Mouse (Mus musculus) Patski (cell line): Measurements from ENCODE around the gene Atp8b2. TPM values are rescaled to one million over a fixed set of nuclear protein-coding genes. Genes with fewer than 3 reads are reported as not detected.
A peak's percentile ranks its signal among the peaks of the same experiment; 100 is the strongest.

Experiments
- ATAC-seq: fragments of 100-300 bp; one replicate; pipeline ENCODE4 v1.8.0; 2021
- CTCF ChIA-PET: fragments of 350-600 bp; sonication (Branson Sonifier 250); formaldehyde crosslinking; loops from one replicate; lab custom pipeline; 2022; ENCODE audit warnings: inconsistent platforms; lab: Charles Lee
- POLR2A ChIA-PET: fragments of 350-600 bp; sonication (Branson Sonifier 250); formaldehyde crosslinking; loops from one replicate; lab custom pipeline; 2022; ENCODE audit warnings: antibody characterized with exemption, inconsistent platforms; lab: Charles Lee
- DNase-seq: peaks from one replicate; pipeline ENCODE4 v3.0.0-alpha.2; 2011; ENCODE audit warnings: low read depth, low spot score
- H3K27me3 ChIP-seq: fragments of 371-371 bp; one replicate; pipeline ENCODE4 v1.5.1; 2021
- CTCF ChIP-seq: fragments of 100-300 bp; IDR thresholded peaks from one replicate; pipeline ENCODE4 v1.5.1; 2021
- in situ Hi-C: fragments of 300-500 bp; cut with MboI; formaldehyde crosslinking; loops from 3 replicates; pipeline ENCODE4 v1.11.1; 2018; ENCODE audit warnings: low pct_unique_long_range_greater_than_20kb, mixed read lengths
- polyA plus RNA-seq: library from polyadenylated mRNA; unstranded; gene quantifications from one replicate; pipeline ENCODE4 v1.2.3, GENCODE M21; 2021

Gene Atp8b2
- polyA plus RNA-seq, 1 experiment from 2014 or later = 52.0 TPM

DNA sequence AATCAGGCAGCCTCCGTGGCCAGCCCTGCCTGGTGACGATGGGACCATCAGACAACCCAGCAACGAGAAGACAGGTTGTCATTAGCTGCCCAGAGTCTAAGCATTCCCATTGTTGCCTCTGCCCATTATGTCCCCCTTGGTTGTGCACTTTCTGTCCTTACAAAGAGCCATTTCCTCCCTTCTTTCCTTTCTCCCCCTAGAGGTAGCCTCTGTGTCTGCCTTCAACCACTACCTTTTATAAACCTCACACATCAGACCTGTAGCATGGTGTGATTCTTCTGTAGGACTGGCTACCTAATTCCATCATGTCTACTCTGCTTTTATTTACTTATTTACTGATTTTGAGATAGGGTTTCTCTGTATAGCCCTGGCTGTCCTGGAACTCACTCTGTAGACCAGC, 23.9 kb upstream of the Atp8b2 start:
- ATAC-seq = no peak
- H3K27me3 ChIP-seq = no peaks in the 10 kb centered on the region
- no peak for TF ChIP-seq CTCF
- CTCF ChIA-PET = no interaction called here
- no peak for DNase-seq
- in situ Hi-C loops = no loop called here
- POLR2A ChIA-PET = no interaction called here

DNA sequence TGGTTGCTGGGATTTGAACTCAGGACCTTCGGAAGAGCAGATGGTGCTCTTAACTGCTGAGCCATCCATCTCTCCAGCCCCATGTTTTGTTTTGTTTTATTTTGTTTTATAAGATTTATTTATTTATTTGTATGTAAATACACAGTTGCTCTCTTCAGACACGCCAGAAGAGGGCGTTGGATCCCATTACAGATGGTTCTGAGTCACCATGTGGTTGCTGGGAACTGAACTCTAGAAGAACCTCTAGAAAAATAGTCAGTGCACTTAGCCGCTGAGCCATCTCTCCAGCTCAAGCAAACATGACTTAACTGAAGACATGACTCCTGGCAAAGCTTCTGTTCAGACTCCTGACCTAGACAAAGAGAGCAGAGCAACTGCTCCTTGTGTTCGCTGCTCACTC, 19.1 kb upstream of the Atp8b2 start:
- ChIA-PET CTCF (interaction anchor here (1.0 to 2.5 kb wide), 3 partner anchors 18 to 95 kb away, joined by 3 to 9 read pairs (median 3); no protein-coding TSS in a partner anchor), POLR2A (no interaction called here)
- ATAC-seq = no peak
- no peak for DNase-seq
- in situ Hi-C loops = no loop called here
- peak; percentile 30 for TF ChIP-seq CTCF
- peaks cover 2% of the 10 kb centered on the region for H3K27me3 ChIP-seq

DNA sequence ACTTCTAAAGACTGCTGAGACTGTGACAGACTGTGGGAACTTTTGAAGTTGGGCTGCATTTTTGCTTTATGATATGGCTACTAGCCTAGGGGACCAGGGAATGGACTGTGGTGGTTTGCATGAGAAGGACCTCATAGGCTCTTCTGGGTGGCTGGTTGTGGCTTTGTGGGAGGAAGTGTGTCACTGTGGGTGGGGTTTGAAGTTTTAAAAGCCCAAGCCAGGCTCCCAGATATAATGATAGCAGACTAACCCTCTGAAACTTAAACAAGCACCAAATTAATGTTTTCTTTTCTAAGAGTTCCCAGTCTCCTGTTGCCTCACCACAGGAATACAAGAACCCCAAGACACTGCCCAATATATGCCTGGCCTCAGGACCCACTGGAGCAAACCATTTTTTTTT, 13.6 kb upstream of the Atp8b2 start:
- in situ Hi-C loops = no loop called here
- ATAC-seq = no peak
- POLR2A ChIA-PET = no interaction called here
- peaks cover 2% of the 10 kb centered on the region for H3K27me3 ChIP-seq
- TF ChIP-seq CTCF = no peak
- CTCF ChIA-PET = no interaction called here
- no peak for DNase-seq

DNA sequence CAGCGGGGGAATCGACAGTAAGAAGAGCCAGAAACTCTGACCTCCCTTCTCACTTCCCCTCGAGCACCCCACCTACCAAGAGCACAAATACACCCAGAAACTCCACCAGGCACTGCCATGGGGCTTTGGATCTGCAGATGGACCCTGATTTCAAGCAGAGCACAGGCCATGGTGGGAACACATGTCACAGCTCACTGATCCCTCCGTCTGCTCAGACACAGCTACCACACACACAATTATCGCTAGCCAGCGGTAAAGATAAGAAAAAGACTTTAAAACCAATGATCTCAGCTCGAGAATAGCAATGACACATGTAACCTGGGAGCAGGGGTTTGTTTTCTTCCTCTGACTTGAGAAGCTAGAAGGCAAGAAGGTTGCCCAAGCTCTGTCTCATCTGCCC, 5.2 kb upstream of the Atp8b2 start:
- no peak for TF ChIP-seq CTCF
- ATAC-seq (no peak), DNase-seq (no peak)
- no peaks in the 10 kb centered on the region for H3K27me3 ChIP-seq
- POLR2A ChIA-PET = no interaction called here
- in situ Hi-C loops = no loop called here
- CTCF ChIA-PET = interaction anchor here (1.0 to 1.4 kb wide), 4 partner anchors 10 to 110 kb away, joined by 4 to 7 read pairs (median 4); no protein-coding TSS in a partner anchor

DNA sequence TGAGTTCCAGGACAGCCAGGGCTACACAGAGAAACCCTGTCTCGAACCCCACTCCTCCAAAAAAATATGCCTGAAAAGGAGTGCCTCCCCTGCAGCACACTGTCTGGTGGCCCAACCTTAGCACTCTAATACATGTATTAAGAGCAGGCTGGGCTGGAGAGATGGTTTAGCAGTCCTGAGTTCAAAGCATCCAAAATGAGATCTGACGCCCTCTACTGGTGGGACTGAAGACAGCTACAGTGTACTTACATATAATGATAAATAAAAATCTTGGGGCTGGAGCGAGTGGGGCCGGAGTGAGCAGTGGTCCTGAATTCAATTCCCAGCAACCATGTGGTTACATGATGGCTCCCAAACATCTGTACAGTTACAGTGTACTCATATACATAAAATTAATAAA, 3.6 kb upstream of the Atp8b2 start:
- ChIA-PET POLR2A (no interaction called here), CTCF (interaction anchor here (0.9 to 1.3 kb wide), 2 partner anchors 17 to 112 kb away, joined by 3 read pairs; no protein-coding TSS in a partner anchor)
- ATAC-seq (no peak), DNase-seq (no peak)
- TF ChIP-seq CTCF = no peak
- H3K27me3 ChIP-seq = no peaks in the 10 kb centered on the region
- in situ Hi-C loops = no loop called here

DNA sequence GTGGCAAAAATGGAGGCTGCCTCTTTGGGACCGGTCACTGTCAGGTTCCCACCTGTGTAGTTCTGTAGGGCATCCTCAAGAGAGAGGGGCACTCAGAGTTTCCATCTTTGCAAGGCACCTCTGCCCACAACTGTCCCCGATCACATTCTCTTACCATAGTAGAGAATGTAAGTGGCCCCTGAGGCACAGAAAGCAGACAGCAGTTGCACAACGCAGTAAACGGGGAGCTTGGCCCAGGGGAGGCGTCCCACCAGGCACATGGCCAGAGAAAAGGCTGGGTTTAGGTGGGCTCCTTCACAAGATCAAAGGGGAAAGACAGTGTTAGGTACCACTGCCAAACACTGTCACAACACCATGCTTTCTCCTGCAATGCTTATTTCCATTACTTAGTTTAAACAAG, 2.7 kb upstream of the Atp8b2 start:
- ChIA-PET POLR2A (no interaction called here), CTCF (interaction anchor here (0.8 to 3.5 kb wide), 4 partner anchors 10 to 181 kb away, joined by 3 to 44 read pairs (median 9); no protein-coding TSS in a partner anchor)
- no peak for ATAC-seq
- H3K27me3 ChIP-seq = no peaks in the 10 kb centered on the region
- in situ Hi-C loops = no loop called here
- TF ChIP-seq CTCF = no peak
- DNase-seq = no peak

DNA sequence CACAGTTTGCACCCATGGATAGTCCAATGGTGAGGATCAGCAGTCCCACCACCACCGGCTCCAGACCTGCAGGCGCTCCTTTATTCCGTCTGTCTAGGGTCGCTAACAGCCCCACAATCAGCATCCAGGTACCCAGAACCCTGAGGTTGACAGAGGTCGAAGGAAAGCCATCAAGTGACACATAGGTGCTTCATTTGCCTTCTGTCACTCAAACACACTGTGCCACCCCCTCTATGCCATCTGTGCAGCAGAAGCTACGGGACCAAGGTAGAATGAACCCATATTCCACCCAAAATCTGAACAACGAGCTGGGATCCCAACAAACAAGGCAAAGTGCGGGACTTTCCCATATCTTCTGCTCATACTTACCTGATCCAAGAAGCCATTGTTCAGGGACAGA, 2.2 kb upstream of the Atp8b2 start:
- POLR2A ChIA-PET = interaction anchor here (0.6 kb wide), 1 partner anchor 45 kb away, joined by 3 read pairs; no protein-coding TSS in a partner anchor
- H3K27me3 ChIP-seq = no peaks in the 10 kb centered on the region
- ATAC-seq = no peak
- in situ Hi-C loops = no loop called here
- CTCF ChIA-PET = interaction anchor here (0.8 to 3.5 kb wide), 4 partner anchors 10 to 180 kb away, joined by 3 to 44 read pairs (median 9); no protein-coding TSS in a partner anchor
- no peak for TF ChIP-seq CTCF
- no peak for DNase-seq

DNA sequence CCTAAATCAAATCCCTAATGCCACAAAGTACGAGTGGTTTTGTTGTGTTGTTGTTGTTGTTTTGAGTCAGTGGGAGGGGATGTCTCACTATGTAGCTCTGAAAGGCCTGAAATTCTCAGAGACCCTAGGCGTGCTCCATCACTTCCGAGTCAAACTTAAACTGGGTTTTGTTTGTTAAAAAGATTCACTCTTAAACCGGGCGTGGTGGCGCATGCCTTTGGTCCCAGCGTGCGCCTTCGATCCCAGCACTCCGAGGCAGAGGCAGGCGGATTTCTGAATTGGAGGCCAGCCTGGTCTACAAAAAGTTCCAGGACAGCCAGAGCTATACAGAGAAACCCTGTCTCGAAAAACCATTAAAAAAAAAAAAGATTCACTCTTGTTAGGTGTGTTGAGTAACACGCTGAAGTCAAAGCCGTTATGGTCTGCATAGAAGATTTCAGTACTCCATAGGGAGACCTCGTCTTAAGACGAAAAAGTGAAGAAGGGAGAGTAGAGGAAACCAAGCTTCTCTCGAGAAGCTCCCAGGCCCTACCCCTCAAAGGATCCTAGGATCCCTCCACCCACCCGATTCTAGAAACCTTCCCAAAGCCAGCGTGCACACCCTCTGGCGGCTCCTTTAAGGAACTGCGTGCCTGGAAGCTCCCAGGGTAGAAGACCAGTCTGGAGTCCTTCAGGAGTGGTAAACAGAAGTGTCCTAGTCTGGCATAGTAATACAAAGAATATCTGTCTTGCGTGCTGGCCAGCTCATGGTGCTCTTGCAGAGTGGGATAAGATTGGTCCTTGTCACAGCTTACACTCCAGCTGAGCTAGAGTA, 825 bp upstream of the Atp8b2 start:
- CTCF ChIA-PET = interaction anchor here (0.8 to 3.5 kb wide), 15 partner anchors 9 to 179 kb away, joined by 3 to 44 read pairs (median 4); no protein-coding TSS in a partner anchor
- no peak for TF ChIP-seq CTCF
- POLR2A ChIA-PET = interaction anchor here (0.7 to 2.9 kb wide), 9 partner anchors 11 to 113 kb away, joined by 3 to 13 read pairs (median 3); partner anchors contain the start of gene Hax1
- ATAC-seq (peak; percentile 45), DNase-seq (no peak)
- no peaks in the 10 kb centered on the region for H3K27me3 ChIP-seq
- in situ Hi-C loops = no loop called here

DNA sequence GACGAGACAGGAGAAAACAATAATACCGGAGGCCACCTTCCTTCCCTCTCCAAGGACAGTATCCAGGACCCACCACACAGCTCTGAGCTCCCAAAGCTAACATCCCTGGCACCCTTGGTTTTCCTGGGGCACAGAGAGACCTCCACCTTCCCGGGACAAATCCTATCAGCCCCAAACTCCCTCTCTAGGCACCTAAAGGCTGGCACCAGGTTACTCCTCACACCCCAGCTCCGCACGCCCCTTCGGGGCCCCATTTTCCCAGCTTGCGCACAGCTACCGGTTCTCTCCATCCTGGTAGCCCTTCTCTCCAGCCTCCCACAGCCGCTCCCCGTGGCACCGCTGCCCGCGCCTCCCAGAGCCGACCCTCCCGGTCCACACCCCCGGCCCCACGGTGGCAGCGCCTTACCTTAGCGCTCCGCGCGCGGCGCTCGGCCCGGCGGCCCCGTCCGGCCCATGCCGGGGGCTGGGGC, 522 bp downstream of the Atp8b2 start:
- ATAC-seq = peak; percentile 8
- DNase-seq = no peak
- ChIA-PET CTCF (interaction anchor here (0.8 to 3.5 kb wide), 6 partner anchors 10 to 177 kb away, joined by 3 to 22 read pairs (median 6); no protein-coding TSS in a partner anchor), POLR2A (interaction anchor here (1.3 to 2.9 kb wide), 3 partner anchors 24 to 35 kb away, joined by 6 to 13 read pairs (median 12); partner anchors contain the start of gene Hax1)
- in situ Hi-C loops = no loop called here
- H3K27me3 ChIP-seq = no peaks in the 10 kb centered on the region
- no peak for TF ChIP-seq CTCF

DNA sequence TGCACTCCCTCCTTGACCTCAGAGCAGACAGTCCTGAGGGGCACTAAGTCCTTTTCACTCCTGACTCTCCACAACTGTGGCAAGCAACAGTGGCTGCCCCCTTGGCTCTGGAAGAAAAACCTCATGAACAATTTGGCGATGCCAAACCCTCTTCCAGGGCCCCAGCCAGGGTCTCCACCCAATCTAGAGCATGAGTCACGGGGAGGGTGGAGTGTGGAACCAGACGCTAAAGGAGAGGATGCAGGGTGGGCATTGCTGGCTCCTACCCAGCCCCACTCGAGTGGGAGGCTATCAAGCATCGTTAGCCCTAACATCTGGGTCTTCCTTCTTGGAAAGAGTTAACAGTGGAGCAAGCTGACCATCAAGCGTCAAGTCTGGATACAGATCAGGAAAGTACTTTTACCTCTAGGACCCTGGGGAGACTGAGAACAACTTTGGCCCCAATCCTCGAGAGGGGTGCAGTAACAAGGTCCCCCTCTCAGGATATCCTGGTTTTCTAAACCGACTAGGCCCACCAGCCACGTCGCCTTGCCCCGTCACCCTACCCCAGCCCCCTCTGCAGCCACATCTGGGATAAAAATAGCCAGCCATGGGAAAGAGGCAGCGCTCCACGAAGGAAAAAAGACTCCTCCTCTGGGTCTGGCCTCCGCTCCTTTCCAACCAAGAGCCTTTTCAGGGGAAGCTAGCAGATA, 1.1 kb downstream of the Atp8b2 start:
- ChIA-PET POLR2A (interaction anchor here (1.3 to 2.9 kb wide), 3 partner anchors 23 to 36 kb away, joined by 6 to 13 read pairs (median 12); partner anchors contain the start of gene Hax1), CTCF (interaction anchor here (0.8 to 2.5 kb wide), 5 partner anchors 9 to 116 kb away, joined by 3 to 7 read pairs (median 4); no protein-coding TSS in a partner anchor)
- no peak for DNase-seq
- H3K27me3 ChIP-seq = no peaks in the 10 kb centered on the region
- ATAC-seq = peak; percentile 1
- in situ Hi-C loops = no loop called here
- no peak for TF ChIP-seq CTCF
